Mouse (Mus musculus): Measurements from ENCODE around the gene Fam20a.
"Not testable (repeated sequence)": the region's sequence is repeated elsewhere in the genome, so short reads cannot be mapped to it uniquely, and the experiment has no call there.

DNA sequence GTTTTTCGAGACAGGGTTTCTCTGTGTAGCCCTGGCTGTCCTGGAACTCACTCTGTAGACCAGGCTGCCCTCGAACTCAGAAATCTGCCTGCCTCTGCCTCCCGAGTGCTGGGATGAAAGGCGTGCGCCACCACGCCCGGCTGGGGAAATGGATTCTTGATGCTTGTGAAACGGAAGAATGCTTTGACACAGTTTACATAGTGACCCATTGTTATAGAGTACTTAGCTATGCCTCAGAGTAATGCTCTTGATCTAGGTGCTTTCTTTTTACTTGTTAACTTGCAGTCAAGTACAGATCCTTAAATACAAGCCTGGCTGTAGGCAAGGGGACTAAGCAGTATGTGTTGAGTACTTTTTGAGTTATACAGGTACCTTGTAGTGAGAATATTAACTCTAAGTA lies 61.6 kb downstream of the Fam20a start:
- TF ChIP-seq CTCF, EP300 (IDR thresholded peaks at IDR 0.05): not testable (repeated sequence)
